Mouse (Mus musculus): Measurements from ENCODE around the gene Edc4. TPM values are rescaled to one million over a fixed set of nuclear protein-coding genes. Genes with fewer than 3 reads are reported as not detected.

The Edc4 gene
- total and polyA plus RNA-seq, 3 experiments, result 46.1 to 72.1 TPM; not detected in 1

GRCm38 (mm10) chr8:105866364-105867029, 14.2 kb upstream of the Edc4 start (continued):
- TF ChIP-seq GABPA (IDR thresholded peaks at IDR 0.05; ENCODE audit: low read depth, low read length) (no peak), E2F4 (IDR thresholded peaks at IDR 0.05; ENCODE audit: borderline replicate concordance, low read depth, low read length) (no peak), NELFE (IDR thresholded peaks at IDR 0.05; ENCODE audit: low read depth, low read length) (no peak)

GRCm38 (mm10) chr8:105874301-105874700, 6.4 kb upstream of the Edc4 start:
- Histone ChIP-seq H3K9ac (ENCODE audit: control insufficient read depth, low read depth, low read length, poor library complexity, severe bottlenecking) (no peak overlapping the region), H3K79me2 (ENCODE audit: control insufficient read depth, insufficient read depth, low read length, poor library complexity) (peaks cover 26% of the 10 kb centered on the region), H3K4me1 (ENCODE audit: control insufficient read depth in 1 of 2, insufficient read depth in 2 of 2, low read length in 2 of 2) (no peaks in the 10 kb centered on the region), H3K36me3 (ENCODE audit: control insufficient read depth in 1 of 2, insufficient read depth in 2 of 2, low read length in 2 of 2) (peaks cover 0 to 31% of the 10 kb centered on the region in 2 experiments; a peak in 2 of 4 replicates), H3K4me3 (ENCODE audit: control insufficient read depth in 1 of 2, insufficient read depth in 1 of 2, low read depth in 2 of 2, low read length in 2 of 2) (no peak overlapping the region), H3K27ac (ENCODE audit: control insufficient read depth, low read depth, low read length) (no peak overlapping the region), H3K27me3 (ENCODE audit: control insufficient read depth in 1 of 2, insufficient read depth in 2 of 2, low read length in 2 of 2) (no peaks in the 10 kb centered on the region), H3K9me3 (replicated peaks; ENCODE audit: insufficient read depth, low read length) (no peaks in the 10 kb centered on the region)
- no peak for DNase-seq (ENCODE audit: low read depth, low spot score)
- TF ChIP-seq MXI1 (IDR thresholded peaks at IDR 0.05; ENCODE audit: low read depth, low read length), result no peak
- no peak for TF ChIP-seq SIN3A (IDR thresholded peaks at IDR 0.05; ENCODE audit: low read length)
- TF ChIP-seq BHLHE40 (IDR thresholded peaks at IDR 0.05; ENCODE audit: borderline replicate concordance, low read depth, low read length), result no peak
- no peak for TF ChIP-seq SMC3 (IDR thresholded peaks at IDR 0.05; ENCODE audit: low read depth, low read length)
- TF ChIP-seq NELFE (IDR thresholded peaks at IDR 0.05; ENCODE audit: low read depth, low read length), result no peak
- TF ChIP-seq KAT2A (conservative IDR thresholded peaks at IDR 0.05; ENCODE audit: low read depth, low read length), result no peak
- no peak for TF ChIP-seq ZNF384 (IDR thresholded peaks at IDR 0.05; ENCODE audit: low read depth, low read length)
- no peak for TF ChIP-seq RCOR1 (IDR thresholded peaks at IDR 0.05; ENCODE audit: low read depth, low read length)
- no peak for TF ChIP-seq MYC (IDR thresholded peaks at IDR 0.05; ENCODE audit: low read depth, low read length)
- TF ChIP-seq JUND (IDR thresholded peaks at IDR 0.05; ENCODE audit: low read depth, low read length), result no peak
- TF ChIP-seq ZMIZ1 (IDR thresholded peaks at IDR 0.05; ENCODE audit: low read depth, low read length), result no peak
- TF ChIP-seq TCF12 (IDR thresholded peaks at IDR 0.05; ENCODE audit: low read depth, low read length), result no peak
- no peak for TF ChIP-seq POLR2AphosphoS2 (IDR thresholded peaks at IDR 0.05; ENCODE audit: low read length)
- no peak for TF ChIP-seq RAD21 (IDR thresholded peaks at IDR 0.05; ENCODE audit: low read depth, low read length)
- TF ChIP-seq HCFC1 (IDR thresholded peaks at IDR 0.05; ENCODE audit: low read depth, low read length), result no peak
- no peak for TF ChIP-seq ZC3H11A (IDR thresholded peaks at IDR 0.05; ENCODE audit: low read depth, low read length)
